Mouse (Mus musculus): ENCODE measurements at regions not wholly inside any gene's neighbourhood (a gene's known extent, or its start where the extent isn't known, plus 50 kb on each side); places are given as distances from the start of the nearest gene placed in this dataset.
A peak's percentile ranks its signal among the peaks of the same experiment; 100 is the strongest.

GRCm38 (mm10) chr1:185111347-185112016, 92.4 kb upstream of the Rab3gap2 start:
- 61% methylated on average over 10 of the region's 10 CpGs for WGBS
- Histone ChIP-seq H3K9me3 (no peaks in the 10 kb centered on the region), H3K4me2 (replicated peaks) (no peak overlapping the region), H3K27me3 (replicated peaks) (no peaks in the 10 kb centered on the region), H3K9ac (no peak overlapping the region), H3K4me3 (replicated peaks) (no peak overlapping the region), H3K4me1 (replicated peaks) (no peaks in the 10 kb centered on the region), H3K36me3 (no peaks in the 10 kb centered on the region), H3K27ac (no peak overlapping the region)
- ATAC-seq: no peak

DNA sequence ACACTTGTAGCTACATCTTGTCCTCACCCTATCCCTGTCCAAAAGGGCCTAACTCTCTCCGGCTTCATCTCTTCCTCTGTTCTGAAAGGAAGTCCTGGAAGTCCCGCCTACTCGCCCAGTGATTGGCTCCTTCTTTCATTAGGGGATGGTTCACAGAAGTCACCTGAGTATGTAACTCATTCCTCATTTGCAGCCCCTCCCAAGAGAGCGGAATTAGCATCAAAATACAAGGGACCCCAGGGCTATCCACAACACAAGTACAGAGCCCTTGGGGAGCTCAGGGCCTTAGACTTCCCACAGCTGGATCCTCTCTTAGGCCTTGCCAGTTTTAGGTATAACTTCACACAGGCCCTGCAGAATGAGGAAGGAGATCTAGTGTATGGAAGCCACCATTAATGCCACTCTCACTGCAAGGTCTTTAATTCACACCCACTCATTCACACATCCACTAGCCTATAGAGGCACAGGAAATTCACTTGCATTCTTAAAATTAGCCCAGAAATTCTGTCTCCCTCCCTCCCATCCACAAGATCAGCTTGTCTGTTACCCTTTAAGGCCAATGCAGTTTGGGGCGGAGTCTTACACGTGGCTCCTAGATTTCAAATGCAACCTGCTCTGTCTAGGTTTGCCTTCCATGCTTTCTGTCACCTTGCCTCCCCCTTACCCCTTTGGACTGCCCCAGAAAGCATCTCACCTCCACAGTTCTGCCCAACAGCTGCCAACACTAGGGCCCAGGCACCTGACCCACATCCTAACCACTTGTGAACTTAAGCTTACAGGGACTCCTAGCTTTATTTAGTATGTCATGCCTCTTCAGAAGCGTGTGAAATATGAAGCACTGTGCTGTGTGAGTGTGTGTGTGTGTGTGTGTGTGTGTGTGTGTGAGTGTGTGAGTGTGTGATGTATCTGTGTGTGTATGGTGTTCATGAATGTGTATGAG, 98.7 kb upstream of the Rab3gap2 start:
- H3K4me3 ChIP-seq (replicated peaks): no peak overlapping the region
- H3K36me3 ChIP-seq: no peaks in the 10 kb centered on the region
- ATAC-seq: no peak
- no peak overlapping the region for H3K4me2 ChIP-seq (replicated peaks)
- WGBS: 59% methylated on average over 7 of the region's 7 CpGs
- no peaks in the 10 kb centered on the region for H3K27me3 ChIP-seq (replicated peaks)
- no peaks in the 10 kb centered on the region for H3K9me3 ChIP-seq
- no peak overlapping the region for H3K27ac ChIP-seq
- no peaks in the 10 kb centered on the region for H3K4me1 ChIP-seq (replicated peaks)
- H3K9ac ChIP-seq: no peak overlapping the region

DNA sequence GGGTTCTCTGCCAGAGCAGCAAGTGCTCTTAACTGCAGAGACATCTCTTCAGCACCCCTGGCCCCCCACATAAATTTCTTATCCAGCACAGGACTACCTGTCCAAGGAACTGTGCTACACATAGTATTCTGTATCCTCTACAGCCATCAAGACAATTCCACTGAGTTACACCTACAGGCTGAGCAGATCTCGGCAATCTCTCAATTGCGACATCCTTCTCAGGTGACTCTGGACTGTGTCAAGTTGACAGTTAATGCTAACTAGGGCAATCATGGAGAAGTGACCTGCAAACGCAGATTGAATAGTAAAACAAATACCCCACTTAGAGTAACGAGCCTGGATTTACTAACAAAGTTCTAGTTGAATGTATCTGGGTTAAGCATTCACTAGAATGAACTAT, 100.1 kb upstream of the Rab3gap2 start:
- Histone ChIP-seq H3K27me3 (replicated peaks) (no peaks in the 10 kb centered on the region), H3K9me3 (no peaks in the 10 kb centered on the region), H3K27ac (no peak overlapping the region), H3K9ac (no peak overlapping the region), H3K4me3 (replicated peaks) (no peak overlapping the region), H3K36me3 (no peaks in the 10 kb centered on the region), H3K4me2 (replicated peaks) (no peak overlapping the region), H3K4me1 (replicated peaks) (0 out of 2 replicates have a peak, but pooled peaks cover 5% of the 10 kb centered on the region)
- peak; percentile 76 for ATAC-seq
- 22% methylated on average over 4 of the region's 4 CpGs for WGBS

GRCm38 (mm10) chr1:185098975-185099958, 99.9 kb upstream of the Mark1 start:
- WGBS: 57% methylated on average over 18 of the region's 18 CpGs
- no peak for ATAC-seq

DNA sequence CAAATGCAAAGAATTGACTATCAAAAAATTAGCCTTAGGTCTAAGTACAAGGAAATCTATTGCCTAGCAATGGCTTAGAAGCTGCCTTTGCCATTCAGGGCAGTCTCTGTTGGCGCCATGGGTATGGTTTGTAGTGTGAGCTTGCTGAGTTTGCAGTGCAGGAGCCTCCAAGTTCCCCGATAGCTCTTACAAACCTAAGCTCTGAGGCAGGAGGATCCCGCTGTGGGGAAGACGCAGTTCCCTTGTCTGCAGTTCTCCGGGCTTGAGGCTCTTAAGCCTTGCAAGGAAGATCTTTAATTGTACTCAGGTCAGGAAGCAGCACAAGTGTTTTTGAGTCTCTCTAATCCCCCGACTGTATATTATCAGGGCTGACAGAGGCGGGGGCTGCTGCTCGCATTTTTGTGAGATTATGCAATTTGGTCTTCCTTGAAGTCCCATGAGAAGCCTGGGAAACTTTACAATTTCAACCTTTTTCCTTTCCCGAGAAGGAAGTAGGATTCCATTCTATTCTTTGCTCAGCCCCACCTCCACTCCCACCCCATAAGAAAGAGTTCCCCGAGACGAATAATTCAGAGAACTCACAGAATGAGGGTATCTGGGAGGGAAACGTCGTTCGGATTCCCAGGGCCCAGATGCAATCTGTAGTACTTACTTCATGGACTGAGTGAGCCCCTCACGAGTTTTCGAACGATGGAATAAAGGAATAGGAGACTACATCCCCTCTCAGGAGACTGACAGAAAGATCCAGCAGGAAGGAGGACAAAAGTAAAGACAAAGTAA, 99.0 kb upstream of the Mark1 start:
- no peaks in the 10 kb centered on the region for H3K27me3 ChIP-seq (replicated peaks)

More at GRCm38 (mm10) chr1:185098975-185099958, 99.9 kb upstream of the Mark1 start:
- Histone ChIP-seq H3K4me1 (replicated peaks) (peaks cover 16% of the 10 kb centered on the region), H3K9ac (no peak overlapping the region), H3K36me3 (no peaks in the 10 kb centered on the region), H3K27me3 (replicated peaks) (no peaks in the 10 kb centered on the region), H3K4me2 (replicated peaks) (no peak overlapping the region), H3K27ac (no peak overlapping the region), H3K9me3 (no peaks in the 10 kb centered on the region), H3K4me3 (replicated peaks) (no peak overlapping the region)

DNA sequence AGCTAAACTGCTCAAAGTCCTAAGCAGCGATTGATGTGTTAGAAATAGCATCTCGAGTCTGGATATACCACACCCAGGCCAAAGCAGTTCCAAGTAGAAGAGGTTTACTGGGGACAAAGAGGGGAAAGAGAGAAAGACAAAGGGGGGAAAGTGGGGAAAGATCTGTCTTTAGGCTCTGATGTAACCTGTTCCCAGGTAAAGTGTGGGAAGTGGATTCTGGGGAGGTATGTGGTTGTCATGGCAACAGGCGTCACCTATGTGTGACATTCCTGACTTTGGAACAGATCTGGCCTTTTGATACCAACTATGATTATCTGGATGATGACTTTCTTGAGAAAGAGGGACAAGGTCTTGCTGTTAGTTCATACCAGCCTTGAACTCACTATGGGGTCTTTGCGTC, 97.4 kb upstream of the Mark1 start:
- H3K4me3 ChIP-seq (replicated peaks): no peak overlapping the region
- 84% methylated on average over 4 of the region's 4 CpGs for WGBS
- H3K27ac ChIP-seq: no peak overlapping the region
- H3K4me1 ChIP-seq (replicated peaks): peaks cover 19% of the 10 kb centered on the region
- no peaks in the 10 kb centered on the region for H3K36me3 ChIP-seq
- no peak overlapping the region for H3K4me2 ChIP-seq (replicated peaks)
- no peak overlapping the region for H3K9ac ChIP-seq
- H3K9me3 ChIP-seq: no peaks in the 10 kb centered on the region
- no peak for ATAC-seq
- H3K27me3 ChIP-seq (replicated peaks): no peaks in the 10 kb centered on the region

More for the DNA sequence above, 99.0 kb upstream of the Mark1 start:
- ATAC-seq: no peak
- no peaks in the 10 kb centered on the region for H3K9me3 ChIP-seq
- H3K27ac ChIP-seq: no peak overlapping the region
- peaks cover 16% of the 10 kb centered on the region for H3K4me1 ChIP-seq (replicated peaks)
- WGBS: 17% methylated on average over 17 of the region's 17 CpGs
- H3K4me2 ChIP-seq (replicated peaks): peak overlapping the region; percentile 14; the same call in 1 of the 2 replicates
- no peak overlapping the region for H3K4me3 ChIP-seq (replicated peaks)
- no peaks in the 10 kb centered on the region for H3K36me3 ChIP-seq
- H3K9ac ChIP-seq: no peak overlapping the region

GRCm38 (mm10) chr1:185092757-185093156, 93.4 kb upstream of the Mark1 start:
- no peaks in the 10 kb centered on the region for H3K27me3 ChIP-seq (replicated peaks)
- no peak overlapping the region for H3K4me3 ChIP-seq (replicated peaks)
- no peaks in the 10 kb centered on the region for H3K36me3 ChIP-seq
- H3K4me2 ChIP-seq (replicated peaks): no peak overlapping the region
- H3K9me3 ChIP-seq: no peaks in the 10 kb centered on the region
- no peak overlapping the region for H3K9ac ChIP-seq
- peaks cover 7% of the 10 kb centered on the region; the same call in 1 of the 2 replicates for H3K4me1 ChIP-seq (replicated peaks)
- no peak overlapping the region for H3K27ac ChIP-seq
- no peak for ATAC-seq
- 94% methylated on average over 5 of the region's 5 CpGs for WGBS

DNA sequence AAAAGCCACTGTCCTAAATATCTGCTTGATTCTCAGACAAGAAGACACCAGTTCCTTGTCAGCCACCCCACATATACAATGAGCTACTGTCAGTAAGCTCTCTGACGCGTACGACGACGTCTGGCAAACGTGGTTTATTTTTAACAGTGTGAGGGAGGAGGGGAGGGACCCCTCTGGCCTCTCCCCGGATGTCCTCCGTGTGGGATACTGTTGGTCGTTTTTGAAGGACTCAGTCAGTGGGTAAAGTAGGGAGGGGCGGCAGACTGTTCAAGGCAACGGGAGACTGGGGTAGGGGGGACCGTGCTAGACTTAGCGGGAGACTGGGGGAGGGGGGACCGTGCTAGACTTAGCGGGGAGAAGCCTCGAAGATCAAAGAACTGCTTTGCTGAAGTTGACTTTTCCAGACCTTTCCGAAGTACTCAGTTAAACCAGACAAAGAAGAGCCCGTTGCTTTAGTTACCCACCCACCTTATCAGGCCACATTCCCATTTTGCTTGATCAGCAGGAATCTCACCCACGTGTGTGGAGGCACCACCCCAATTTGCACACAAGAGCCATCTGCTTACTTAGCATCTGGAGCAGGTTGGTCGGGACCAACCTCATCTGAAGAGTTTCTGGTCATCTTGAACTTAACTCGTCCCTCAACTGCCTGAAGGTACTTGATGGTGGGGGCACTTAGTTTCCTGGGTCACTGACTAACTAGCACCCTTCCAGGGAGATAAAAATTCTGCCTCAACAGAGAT, 92.6 kb upstream of the Mark1 start:
- WGBS: 20% methylated on average over 21 of the region's 21 CpGs

GRCm38 (mm10) chr1:185089196-185089595, 89.8 kb upstream of the Mark1 start:
- peaks cover 7% of the 10 kb centered on the region; the same call in 1 of the 2 replicates for H3K4me1 ChIP-seq (replicated peaks)
- ATAC-seq: no peak

More for the DNA sequence above, 92.6 kb upstream of the Mark1 start:
- Histone ChIP-seq H3K4me1 (replicated peaks) (peaks cover 7% of the 10 kb centered on the region; the same call in 1 of the 2 replicates), H3K4me2 (replicated peaks) (peak overlapping the region; percentile 41), H3K27ac (no peak overlapping the region), H3K9me3 (no peaks in the 10 kb centered on the region), H3K9ac (no peak overlapping the region), H3K36me3 (no peaks in the 10 kb centered on the region), H3K27me3 (replicated peaks) (no peaks in the 10 kb centered on the region), H3K4me3 (replicated peaks) (no peak overlapping the region)
- peak; percentile 73 for ATAC-seq

DNA sequence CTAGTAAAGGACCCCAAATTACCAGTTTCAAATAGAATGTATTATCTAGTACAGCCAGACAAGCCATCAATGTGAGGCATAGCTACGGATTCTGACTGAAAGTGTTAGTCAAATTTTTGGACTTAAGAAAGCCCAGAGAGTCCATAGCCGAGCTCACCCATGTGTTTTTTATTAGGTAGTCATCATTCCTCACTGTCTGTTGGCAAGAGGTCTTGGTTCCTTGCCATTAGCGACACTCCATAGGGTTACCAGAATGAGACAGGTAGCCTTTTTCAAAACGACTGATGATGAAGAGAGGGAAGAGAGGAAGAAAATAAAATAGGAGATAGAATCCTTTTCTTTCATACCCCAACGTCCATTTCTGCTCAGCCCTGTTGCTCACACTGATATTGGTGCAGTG, 83.8 kb upstream of the Mark1 start:
- H3K4me1 ChIP-seq (replicated peaks): no peaks in the 10 kb centered on the region
- H3K4me2 ChIP-seq (replicated peaks): no peak overlapping the region
- H3K36me3 ChIP-seq: no peaks in the 10 kb centered on the region
- no peak overlapping the region for H3K27ac ChIP-seq
- H3K9me3 ChIP-seq: no peaks in the 10 kb centered on the region
- H3K27me3 ChIP-seq (replicated peaks): no peaks in the 10 kb centered on the region
- WGBS: 86% methylated on average over 5 of the region's 5 CpGs
- H3K4me3 ChIP-seq (replicated peaks): no peak overlapping the region
- no peak for ATAC-seq
- H3K9ac ChIP-seq: no peak overlapping the region

More at GRCm38 (mm10) chr1:185089196-185089595, 89.8 kb upstream of the Mark1 start:
- Histone ChIP-seq H3K4me3 (replicated peaks) (no peak overlapping the region), H3K36me3 (no peaks in the 10 kb centered on the region), H3K27ac (no peak overlapping the region), H3K4me2 (replicated peaks) (no peak overlapping the region), H3K27me3 (replicated peaks) (no peaks in the 10 kb centered on the region), H3K9me3 (no peaks in the 10 kb centered on the region), H3K9ac (no peak overlapping the region)
- 91% methylated on average over 2 of the region's 2 CpGs for WGBS

DNA sequence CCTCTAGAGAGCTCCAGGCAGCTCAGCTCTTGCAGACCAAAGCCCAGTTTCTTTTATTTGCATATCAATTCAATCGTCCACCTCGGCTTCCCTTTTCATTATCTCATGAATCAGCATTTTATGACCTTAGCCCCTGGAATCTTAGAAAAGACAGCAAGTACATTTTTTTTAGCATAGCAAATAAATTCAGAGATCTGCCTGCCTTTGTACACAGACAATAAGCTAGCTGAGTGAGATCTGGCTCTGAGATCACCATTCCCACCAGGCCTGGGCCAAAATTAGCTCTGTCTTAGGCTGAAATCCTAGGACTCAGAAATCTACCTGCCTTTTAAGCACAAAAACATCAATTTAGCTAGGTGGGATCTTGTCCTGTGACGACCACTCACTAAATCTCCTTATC, 80.7 kb upstream of the Mark1 start:
- Histone ChIP-seq H3K9me3 (no peaks in the 10 kb centered on the region), H3K4me3 (replicated peaks) (no peak overlapping the region), H3K4me2 (replicated peaks) (no peak overlapping the region), H3K4me1 (replicated peaks) (no peaks in the 10 kb centered on the region), H3K36me3 (no peaks in the 10 kb centered on the region), H3K9ac (no peak overlapping the region), H3K27me3 (replicated peaks) (no peaks in the 10 kb centered on the region), H3K27ac (no peak overlapping the region)
- WGBS: 26% methylated on average over 3 of the region's 3 CpGs
- no peak for ATAC-seq
